Mouse (Mus musculus): Measurements from ENCODE around the gene Ppp4r1.

DNA sequence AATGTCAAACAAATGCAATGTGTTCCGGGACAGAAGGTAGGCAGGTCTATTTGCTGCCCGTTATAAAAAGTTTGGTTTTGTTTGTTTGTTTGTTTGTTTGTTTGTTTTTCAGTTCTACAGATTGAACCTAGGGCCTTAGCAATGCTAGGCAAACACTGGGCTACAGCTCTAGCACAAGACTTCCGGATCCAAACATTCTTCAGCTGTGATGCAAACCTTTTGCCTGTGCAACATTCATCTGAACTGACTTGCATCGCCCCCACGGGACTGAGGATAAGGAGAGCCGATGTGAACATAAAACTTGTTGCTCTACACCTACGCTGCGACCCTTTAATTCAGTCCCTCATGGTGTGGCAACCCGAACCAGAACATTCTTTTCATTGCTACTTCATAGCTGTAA lies 104.2 kb downstream of the Ppp4r1 start:
- no peak for TF ChIP-seq CTCF (IDR thresholded peaks at IDR 0.05; ENCODE audit: low read depth)
- no peak for TF ChIP-seq EP300 (IDR thresholded peaks at IDR 0.05; ENCODE audit: low read depth)
